Mouse (Mus musculus) neural tube, embryonic 12.5 days (tissue): ENCODE measurements around the gene Vps35. TPM values are rescaled to one million over a fixed set of nuclear protein-coding genes. Genes with fewer than 3 reads are reported as not detected.

Experiments used
- polyA plus RNA-seq: library from polyadenylated mRNA; unstranded; fragments of >200 nt; fragmentation: Nextera tagmentation; extraction: Ambion mirVana; gene quantifications from 2 replicates; pipeline ENCODE4 v1.2.1, GENCODE M21; 2016

The Vps35 gene
- polyA plus RNA-seq, 1 experiment from 2014 or later, result 177 TPM

Other genes with a start within 250 kb of the Vps35 start
- gene Fbxw9, start 239.7 kb downstream of the Vps35 start, polyA plus RNA-seq, result 38.1 and 40.5 TPM in 2 replicates
- gene Gm5741, start 231.8 kb downstream of the Vps35 start, polyA plus RNA-seq, result not detected in 2 replicates
- gene Dhps, start 228.0 kb downstream of the Vps35 start, polyA plus RNA-seq, result 76.3 and 87.4 TPM in 2 replicates
- 104 and 111 TPM in 2 replicates for gene Wdr83os, start 219.1 kb downstream of the Vps35 start, polyA plus RNA-seq
- 54.6 and 57.9 TPM in 2 replicates for gene Wdr83, start 218.5 kb downstream of the Vps35 start, polyA plus RNA-seq
- gene Man2b1, start 216.5 kb downstream of the Vps35 start, polyA plus RNA-seq, result 18.0 and 18.7 TPM in 2 replicates
- gene Zfp791, start 176.7 kb downstream of the Vps35 start, polyA plus RNA-seq, result 1.4 TPM in 2 replicates
- gene Cks1brt, start 147.9 kb downstream of the Vps35 start, polyA plus RNA-seq, result not detected in 2 replicates
- not detected in 2 replicates for gene Olfr371, start 73.8 kb downstream of the Vps35 start, polyA plus RNA-seq
- 86.5 and 89.0 TPM in 2 replicates for gene Orc6, start 170 bp downstream of the Vps35 start, polyA plus RNA-seq
- 1.2 and 1.4 TPM in 2 replicates for gene Mylk3, start 86.5 kb upstream of the Vps35 start, polyA plus RNA-seq
- 43.0 and 47.3 TPM in 2 replicates for gene 4921524J17Rik, start 133.0 kb upstream of the Vps35 start, polyA plus RNA-seq
- gene Gpt2, start 192.8 kb upstream of the Vps35 start, polyA plus RNA-seq, result 46.2 and 46.9 TPM in 2 replicates